Mouse (Mus musculus): ENCODE data around the gene Pbx4.

DNA sequence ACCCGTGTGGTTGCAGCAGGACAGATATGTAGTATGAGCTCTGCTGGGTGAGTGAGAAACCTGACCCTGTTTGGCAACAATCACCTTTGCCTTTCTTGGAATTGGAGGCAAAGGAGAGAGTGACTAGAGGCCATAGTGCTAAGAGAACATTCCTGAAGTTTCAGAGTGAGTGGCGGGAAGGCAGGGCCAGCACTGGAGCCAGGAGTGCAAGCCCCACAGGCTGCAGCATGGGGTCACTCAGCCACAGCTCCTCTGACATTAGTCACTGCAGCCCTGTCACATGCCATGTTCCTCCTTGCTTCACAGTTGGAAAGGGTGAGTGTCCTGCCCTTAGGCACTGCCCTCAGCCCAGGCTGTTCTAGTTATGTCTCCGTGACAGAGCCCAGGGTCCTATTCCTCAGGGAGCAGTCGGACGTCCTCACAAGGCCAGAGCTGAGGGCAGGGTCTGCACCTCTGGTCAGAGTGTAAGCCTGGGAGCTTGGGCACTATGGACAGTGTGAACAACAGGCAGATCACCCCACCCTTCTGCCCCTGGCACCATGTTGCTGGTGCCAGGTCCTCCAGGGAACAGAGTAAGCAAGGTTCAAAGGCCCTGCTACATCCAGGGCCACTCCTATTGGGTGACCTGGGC, 35.5 kb downstream of the Pbx4 start:
- no peak for TF ChIP-seq POLR2AphosphoS2 (IDR thresholded peaks at IDR 0.05; ENCODE audit: low read depth, low read length)
- TF ChIP-seq MAZ (IDR thresholded peaks at IDR 0.05; ENCODE audit: low read depth, low read length) = no peak
- no peak for TF ChIP-seq BHLHE40 (IDR thresholded peaks at IDR 0.05; ENCODE audit: low read depth, low read length)
- TF ChIP-seq MAX (IDR thresholded peaks at IDR 0.05; ENCODE audit: low read length) = no peak
- no peak for TF ChIP-seq E2F4 (IDR thresholded peaks at IDR 0.05; ENCODE audit: insufficient replicate concordance, low read depth, low read length)
- no peak for TF ChIP-seq POLR2A (IDR thresholded peaks at IDR 0.05; ENCODE audit: low read depth, low read length)
- TF ChIP-seq CHD2 (IDR thresholded peaks at IDR 0.05; ENCODE audit: low read length) = no peak
- no peak for TF ChIP-seq SMC3 (IDR thresholded peaks at IDR 0.05; ENCODE audit: low read depth, low read length)
- no peak for TF ChIP-seq CTCF (conservative IDR thresholded peaks at IDR 0.05 in 1 of 2, IDR thresholded peaks at IDR 0.05 in 1 of 2; ENCODE audit: low read depth in 2 of 2, low read length in 2 of 2)
- TF ChIP-seq EP300 (IDR thresholded peaks at IDR 0.05; ENCODE audit: low read length) = no peak
- TF ChIP-seq HCFC1 (IDR thresholded peaks at IDR 0.05; ENCODE audit: low read depth, low read length) = no peak
- TF ChIP-seq ZC3H11A (IDR thresholded peaks at IDR 0.05; ENCODE audit: low read depth, low read length) = no peak
- TF ChIP-seq TCF12 (IDR thresholded peaks at IDR 0.05; ENCODE audit: low read depth, low read length) = no peak
- TF ChIP-seq USF1 (IDR thresholded peaks at IDR 0.05; ENCODE audit: low read depth, low read length) = no peak

Measured in CH12.LX (cell line).